Mouse (Mus musculus) midbrain, embryonic 15.5 days (tissue): ENCODE measurements at regions not wholly inside any gene's neighbourhood (a gene's known extent, or its start where the extent isn't known, plus 50 kb on each side); places are given as distances from the start of the nearest gene placed in this dataset.

Experiments
- ATAC-seq: fragments of 200-750 bp; cut with Nextera tagmentation; replicated peaks from 2 replicates; pipeline ENCODE4 v1.8.0; 2017; ENCODE audit warnings: moderate TSS enrichment
- H3K27ac ChIP-seq: fragments of 300-500 bp; sonication (generic); 2 replicates; pipeline ENCODE4 v1.5.1; 2015; ENCODE audit warnings: mild to moderate bottlenecking, inconsistent platforms
- H3K27me3 ChIP-seq: fragments of 300-500 bp; sonication (generic); replicated peaks from 2 replicates; pipeline ENCODE4 v1.6.1; 2015; ENCODE audit warnings: inconsistent platforms
- H3K36me3 ChIP-seq: fragments of 300-500 bp; sonication (generic); replicated peaks from 2 replicates; pipeline ENCODE4 v1.6.1; 2015; ENCODE audit warnings: inconsistent platforms
- H3K4me1 ChIP-seq: fragments of 300-500 bp; sonication (generic); 2 replicates; pipeline ENCODE4 v1.6.1; 2015; ENCODE audit warnings: inconsistent platforms
- H3K4me2 ChIP-seq: fragments of 300-500 bp; sonication (generic); 2 replicates; pipeline ENCODE4 v1.6.1; 2015; ENCODE audit warnings: inconsistent platforms, mild to moderate bottlenecking, moderate library complexity
- H3K4me3 ChIP-seq: fragments of 300-500 bp; sonication (generic); 2 replicates; pipeline ENCODE4 v1.5.1; 2015; ENCODE audit warnings: mild to moderate bottlenecking, inconsistent platforms
- H3K9ac ChIP-seq: fragments of 300-500 bp; sonication (generic); 2 replicates; pipeline ENCODE4 v1.6.1; 2015; ENCODE audit warnings: mild to moderate bottlenecking, inconsistent platforms
- H3K9me3 ChIP-seq: fragments of 300-500 bp; sonication (generic); 2 replicates; pipeline ENCODE4 v1.6.1; 2016; ENCODE audit warnings: inconsistent platforms
- WGBS: fragments of 180-500 bp; shearing (Covaris S2); methylation state at CpG from one replicate; pipeline ENCODE4 v1.1.7; 2015; ENCODE audit warnings: mixed read lengths; 5-methylcytosine and 5-hydroxymethylcytosine counted together

GRCm38 (mm10) chr2:117950431-117951336 is 161.0 kb upstream of the Thbs1 start:
- 61% methylated on average over 5 of the region's 5 CpGs for WGBS
- ATAC-seq: no peak

GRCm38 (mm10) chr2:117951337-117951718 is 160.3 kb upstream of the Thbs1 start:
- Histone ChIP-seq H3K27ac (no peak overlapping the region), H3K27me3 (no peaks in the 10 kb centered on the region), H3K9me3 (no peaks in the 10 kb centered on the region), H3K9ac (no peak overlapping the region), H3K36me3 (no peaks in the 10 kb centered on the region), H3K4me2 (no peak overlapping the region), H3K4me3 (no peak overlapping the region), H3K4me1 (no peaks in the 10 kb centered on the region)
- WGBS: 51% methylated on average over 2 of the region's 2 CpGs
- no peak for ATAC-seq

More at GRCm38 (mm10) chr2:117950431-117951336, 161.0 kb upstream of the Thbs1 start:
- H3K9ac ChIP-seq: no peak overlapping the region
- H3K27me3 ChIP-seq: no peaks in the 10 kb centered on the region
- no peak overlapping the region for H3K27ac ChIP-seq
- no peaks in the 10 kb centered on the region for H3K9me3 ChIP-seq
- H3K36me3 ChIP-seq: no peaks in the 10 kb centered on the region
- no peak overlapping the region for H3K4me3 ChIP-seq
- H3K4me1 ChIP-seq: no peaks in the 10 kb centered on the region
- no peak overlapping the region for H3K4me2 ChIP-seq

DNA sequence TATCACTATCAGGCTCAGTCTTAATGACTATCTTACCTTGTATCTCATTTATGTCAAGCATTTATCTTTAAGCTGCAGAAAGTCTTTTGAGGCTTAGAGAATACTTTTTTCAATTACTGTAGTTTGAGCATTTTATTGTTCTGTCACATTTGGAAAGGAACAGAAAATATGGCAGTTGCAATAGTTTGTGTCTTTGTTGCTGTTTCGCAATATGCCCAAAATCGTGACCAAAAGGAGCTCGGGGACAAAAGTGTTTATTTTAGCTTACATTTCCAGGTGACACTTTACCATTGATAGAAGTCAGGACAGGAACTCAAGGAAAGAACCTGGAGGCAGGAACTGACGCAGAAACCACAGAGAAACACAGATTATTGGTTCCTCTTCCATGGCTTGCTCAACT is 152.9 kb upstream of the Thbs1 start:
- no peaks in the 10 kb centered on the region for H3K4me1 ChIP-seq
- no peak for ATAC-seq

DNA sequence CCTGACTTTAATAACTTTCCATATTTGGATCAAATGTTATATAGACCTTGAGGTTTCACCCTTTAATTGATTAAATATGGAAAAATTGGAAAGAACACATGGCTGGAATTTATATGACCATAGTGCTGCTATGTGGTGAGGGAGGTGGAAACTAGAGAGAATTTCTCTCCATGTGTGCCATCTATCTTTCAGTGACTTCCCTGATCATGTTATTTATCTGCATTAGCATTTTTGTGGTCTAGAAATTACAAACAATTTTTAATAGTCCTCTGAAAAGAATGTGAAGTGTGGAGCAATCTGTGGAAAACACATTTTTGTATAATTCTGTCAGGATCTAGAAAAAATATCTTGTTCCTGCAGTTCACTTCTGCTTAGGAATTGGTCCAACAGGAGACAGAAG is 152.2 kb upstream of the Thbs1 start:
- Histone ChIP-seq H3K36me3 (no peaks in the 10 kb centered on the region), H3K27me3 (no peaks in the 10 kb centered on the region), H3K27ac (no peak overlapping the region), H3K9ac (no peak overlapping the region), H3K4me3 (no peak overlapping the region), H3K4me2 (no peak overlapping the region), H3K4me1 (no peaks in the 10 kb centered on the region), H3K9me3 (no peaks in the 10 kb centered on the region)
- no peak for ATAC-seq

More for the DNA sequence above, 152.9 kb upstream of the Thbs1 start:
- Histone ChIP-seq H3K36me3 (no peaks in the 10 kb centered on the region), H3K4me2 (no peak overlapping the region), H3K27me3 (no peaks in the 10 kb centered on the region), H3K4me3 (no peak overlapping the region), H3K9ac (no peak overlapping the region), H3K9me3 (no peaks in the 10 kb centered on the region), H3K27ac (no peak overlapping the region)
- WGBS: 93% methylated on average over 4 of the region's 4 CpGs

GRCm38 (mm10) chr2:117962531-117962930 is 149.1 kb upstream of the Thbs1 start:
- Histone ChIP-seq H3K9ac (no peak overlapping the region), H3K27me3 (no peaks in the 10 kb centered on the region), H3K27ac (no peak overlapping the region), H3K4me3 (no peak overlapping the region), H3K9me3 (no peaks in the 10 kb centered on the region), H3K4me2 (no peak overlapping the region), H3K36me3 (no peaks in the 10 kb centered on the region), H3K4me1 (no peaks in the 10 kb centered on the region)
- WGBS: 83% methylated on average over 4 of the region's 4 CpGs
- no peak for ATAC-seq

DNA sequence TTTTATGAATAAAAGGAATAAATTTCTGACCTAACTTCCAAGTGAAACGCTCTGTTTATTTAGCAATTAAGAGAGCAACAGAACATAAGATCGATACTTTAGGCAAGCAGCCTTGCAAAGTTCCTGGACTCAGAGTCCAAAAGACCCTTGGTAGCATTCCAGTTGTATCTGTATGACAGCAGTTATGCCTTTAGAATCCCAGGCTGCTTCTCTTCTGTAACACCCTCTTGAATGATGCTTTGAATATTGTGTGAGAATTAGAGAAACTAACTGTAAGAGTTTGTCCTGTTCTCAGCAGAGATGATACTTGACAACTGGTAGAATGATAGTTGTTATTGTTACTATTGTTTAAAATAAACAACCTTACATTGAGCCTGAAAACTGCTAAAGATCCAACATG is 148.2 kb upstream of the Thbs1 start:
- no peak overlapping the region for H3K9ac ChIP-seq
- H3K4me1 ChIP-seq: no peaks in the 10 kb centered on the region
- no peaks in the 10 kb centered on the region for H3K27me3 ChIP-seq
- no peak overlapping the region for H3K4me2 ChIP-seq
- 94% methylated on average over 2 of the region's 2 CpGs for WGBS
- no peaks in the 10 kb centered on the region for H3K9me3 ChIP-seq
- H3K4me3 ChIP-seq: no peak overlapping the region
- no peak overlapping the region for H3K27ac ChIP-seq
- H3K36me3 ChIP-seq: no peaks in the 10 kb centered on the region
- no peak for ATAC-seq

GRCm38 (mm10) chr2:117965758-117966157 is 145.9 kb upstream of the Thbs1 start:
- Histone ChIP-seq H3K27ac (no peak overlapping the region), H3K4me2 (no peak overlapping the region), H3K4me1 (no peaks in the 10 kb centered on the region), H3K36me3 (no peaks in the 10 kb centered on the region), H3K27me3 (no peaks in the 10 kb centered on the region), H3K9ac (no peak overlapping the region), H3K4me3 (no peak overlapping the region), H3K9me3 (no peaks in the 10 kb centered on the region)
- ATAC-seq: no peak
- WGBS: 95% methylated on average over 4 of the region's 4 CpGs

DNA sequence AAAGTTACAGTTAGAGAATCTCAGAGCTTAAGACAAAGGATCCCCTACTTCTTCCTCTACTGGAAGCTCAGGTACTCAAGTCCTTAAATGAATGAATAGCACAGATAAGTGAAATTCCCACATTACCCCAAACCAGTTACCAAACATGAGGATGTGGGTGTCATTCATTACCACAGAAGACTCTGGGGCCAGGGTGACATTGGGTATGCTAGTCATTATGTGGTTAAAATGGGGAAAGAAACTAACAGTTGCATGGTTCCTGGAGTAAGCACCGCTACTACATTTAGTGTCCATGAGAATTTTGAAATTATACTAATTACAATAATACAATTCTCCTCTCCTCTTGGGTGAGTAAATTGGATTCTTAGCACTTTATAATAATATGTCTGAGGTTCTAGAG is 142.9 kb upstream of the Thbs1 start:
- Histone ChIP-seq H3K27ac (no peak overlapping the region), H3K4me3 (no peak overlapping the region), H3K4me1 (no peaks in the 10 kb centered on the region), H3K9ac (no peak overlapping the region), H3K4me2 (no peak overlapping the region), H3K36me3 (no peaks in the 10 kb centered on the region), H3K9me3 (no peaks in the 10 kb centered on the region), H3K27me3 (no peaks in the 10 kb centered on the region)
- ATAC-seq: no peak
- WGBS: 100% methylated on average over 1 of the region's 1 CpGs

GRCm38 (mm10) chr2:117970631-117971030 is 141.0 kb upstream of the Thbs1 start:
- WGBS: 88% methylated on average over 5 of the region's 5 CpGs
- Histone ChIP-seq H3K36me3 (no peaks in the 10 kb centered on the region), H3K4me2 (no peak overlapping the region), H3K27ac (no peak overlapping the region), H3K27me3 (no peaks in the 10 kb centered on the region), H3K4me3 (no peak overlapping the region), H3K9ac (no peak overlapping the region), H3K9me3 (no peaks in the 10 kb centered on the region), H3K4me1 (no peaks in the 10 kb centered on the region)
- no peak for ATAC-seq

DNA sequence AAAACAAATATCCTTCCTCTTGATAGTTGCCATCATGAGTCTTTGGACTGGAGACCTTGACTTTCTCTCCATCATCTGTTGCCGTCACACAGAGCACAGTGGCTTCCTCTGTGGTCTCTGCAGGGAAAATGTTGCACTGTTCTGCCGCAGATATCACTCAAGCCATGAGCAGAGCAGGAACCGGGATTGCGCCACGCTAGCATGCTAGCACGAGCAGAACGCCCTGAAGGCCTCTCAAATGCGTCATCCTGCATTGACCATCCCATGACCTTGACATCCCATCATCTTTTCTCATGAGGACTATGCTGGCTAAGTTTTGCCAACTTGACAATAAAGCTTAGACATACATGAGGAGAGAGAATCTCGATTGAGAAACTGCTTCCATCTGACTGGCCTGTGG is 134.6 kb upstream of the Thbs1 start:
- Histone ChIP-seq H3K9ac (no peak overlapping the region), H3K36me3 (no peaks in the 10 kb centered on the region), H3K9me3 (no peaks in the 10 kb centered on the region), H3K4me3 (no peak overlapping the region), H3K27me3 (no peaks in the 10 kb centered on the region), H3K27ac (no peak overlapping the region), H3K4me2 (no peak overlapping the region), H3K4me1 (no peaks in the 10 kb centered on the region)
- 92% methylated on average over 9 of the region's 9 CpGs for WGBS
- no peak for ATAC-seq

DNA sequence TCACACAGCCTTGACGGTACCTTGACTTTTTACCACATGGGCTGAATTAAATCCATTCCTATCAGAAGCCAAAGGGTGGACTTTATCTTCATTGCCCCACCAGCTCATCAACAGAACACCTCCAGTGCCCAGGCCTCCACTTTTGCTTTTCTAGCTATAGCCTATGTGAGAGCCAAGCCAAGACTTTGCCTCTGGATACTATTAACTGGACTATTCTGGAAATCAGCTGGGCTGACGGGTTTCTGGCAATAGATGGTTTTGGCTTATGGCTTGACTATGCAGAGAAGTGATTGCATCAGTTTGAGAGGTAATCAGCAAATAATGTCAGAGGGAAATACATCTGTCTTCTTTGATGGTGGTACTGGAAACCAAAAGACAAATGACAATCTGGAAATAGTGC is 130.8 kb upstream of the Thbs1 start:
- Histone ChIP-seq H3K4me3 (no peak overlapping the region), H3K9me3 (no peaks in the 10 kb centered on the region), H3K27me3 (no peaks in the 10 kb centered on the region), H3K9ac (no peak overlapping the region), H3K4me1 (no peaks in the 10 kb centered on the region), H3K4me2 (no peak overlapping the region), H3K36me3 (no peaks in the 10 kb centered on the region), H3K27ac (no peak overlapping the region)
- ATAC-seq: no peak
- 95% methylated on average over 2 of the region's 2 CpGs for WGBS

- WGBS: 92% methylated on average over 5 of the region's 5 CpGs
- no peaks in the 10 kb centered on the region for H3K27me3 ChIP-seq
- no peaks in the 10 kb centered on the region for H3K9me3 ChIP-seq
- no peak overlapping the region for H3K9ac ChIP-seq
- no peak for ATAC-seq
- H3K4me1 ChIP-seq: no peaks in the 10 kb centered on the region
- H3K4me2 ChIP-seq: no peak overlapping the region
- no peaks in the 10 kb centered on the region for H3K36me3 ChIP-seq
- H3K4me3 ChIP-seq: no peak overlapping the region
- H3K27ac ChIP-seq: no peak overlapping the region
Measured at GRCm38 (mm10) chr2:117984569-117984968, 127.1 kb upstream of the Thbs1 start.
